Mouse (Mus musculus) CH12F3 (cell line): ENCODE results near the gene Alg11.

Source experiments
- in situ Hi-C: fragments of 300-500 bp; cut with MboI; formaldehyde crosslinking; loops from 2 replicates; pipeline ENCODE4 v1.14.3; 2020; ENCODE audit warnings: low sequenced_read_pairs

Alg11 gene

GRCm38 (mm10) chr8:22059821-22060445 lies 588 bp upstream of the Alg11 start, which contains the start of gene Atp7b:
TSS of gene Atp7b (minus strand) at chr8:22060305.
- in situ Hi-C loops: no loop called here

- in situ Hi-C loops: no loop called here
These were observed 605 bp downstream of the Alg11 start for GRCm38 (mm10) chr8:22061126-22061525.

GRCm38 (mm10) chr8:22079313-22080007 lies 18.9 kb downstream of the Alg11 start:
- in situ Hi-C loops: no loop called here

- in situ Hi-C loops: no loop called here
These were observed 28.7 kb downstream of the Alg11 start for GRCm38 (mm10) chr8:22089226-22089625.

- in situ Hi-C loops: no loop called here
These were observed 31.0 kb downstream of the Alg11 start for GRCm38 (mm10) chr8:22091568-22091967.

GRCm38 (mm10) chr8:22107020-22107419 lies 46.5 kb downstream of the Alg11 start:
- in situ Hi-C loops: no loop called here
